Mouse (Mus musculus) testis, postnatal 14 days (tissue): ENCODE results near the gene Alkbh6.

Source experiments
- DNase-seq: peaks from one replicate; pipeline ENCODE4 v3.0.0; 2021; ENCODE audit warnings: low spot score

Gene Alkbh6

GRCm38 (mm10) chr7:30308076-30309005, at the start of gene Alkbh6:
Gene Alkbh6 (plus strand): TSS chr7:30308717.
- DNase-seq = peak; percentile 92

- DNase-seq = no peak
These were observed 43.5 kb upstream of the Alkbh6 start for GRCm38 (mm10) chr7:30265041-30265440.

GRCm38 (mm10) chr7:30265531-30265930, 43.0 kb upstream of the Alkbh6 start:
- no peak for DNase-seq

- DNase-seq = no peak
These were observed 42.6 kb upstream of the Alkbh6 start for GRCm38 (mm10) chr7:30265935-30266334.

- DNase-seq = peak; percentile 54
These were observed 41.7 kb upstream of the Alkbh6 start for GRCm38 (mm10) chr7:30266780-30267179.

- DNase-seq = no peak
These were observed 38.9 kb upstream of the Alkbh6 start for GRCm38 (mm10) chr7:30269641-30270040.

GRCm38 (mm10) chr7:30274383-30274782, 34.1 kb upstream of the Alkbh6 start:
- DNase-seq = peak; percentile 72

GRCm38 (mm10) chr7:30278911-30279310, 29.6 kb upstream of the Alkbh6 start:
- DNase-seq = no peak

- no peak for DNase-seq
These were observed 29.0 kb upstream of the Alkbh6 start for GRCm38 (mm10) chr7:30279536-30279935.

- DNase-seq = peak; percentile 96
These were observed 28.4 kb upstream of the Alkbh6 start, which contains the start of the genes Thap8 and Wdr62 for GRCm38 (mm10) chr7:30279951-30280669. Gene Thap8 (plus strand): TSS chr7:30280094. Gene Wdr62 (minus strand): TSS chr7:30280419.

- peak; percentile 88 for DNase-seq
These were observed 27.8 kb upstream of the Alkbh6 start for GRCm38 (mm10) chr7:30280670-30281138.

- DNase-seq = no peak
These were observed 27.0 kb upstream of the Alkbh6 start for GRCm38 (mm10) chr7:30281522-30281921.

GRCm38 (mm10) chr7:30282740-30283139, 25.8 kb upstream of the Alkbh6 start:
- no peak for DNase-seq

GRCm38 (mm10) chr7:30286701-30287410, 21.7 kb upstream of the Alkbh6 start:
- no peak for DNase-seq

GRCm38 (mm10) chr7:30288046-30288445, 20.5 kb upstream of the Alkbh6 start:
- no peak for DNase-seq

GRCm38 (mm10) chr7:30289071-30289713, 19.3 kb upstream of the Alkbh6 start:
- DNase-seq = no peak

- DNase-seq = no peak
These were observed 18.7 kb upstream of the Alkbh6 start for GRCm38 (mm10) chr7:30289714-30290399.

- peak; percentile 79 for DNase-seq
These were observed 17.0 kb upstream of the Alkbh6 start, which contains the start of gene Clip3 for GRCm38 (mm10) chr7:30291215-30292131. Gene Clip3 (plus strand): TSS chr7:30291728.

GRCm38 (mm10) chr7:30293795-30294194, 14.7 kb upstream of the Alkbh6 start:
- DNase-seq = peak; percentile 40

- DNase-seq = no peak
These were observed 14.2 kb upstream of the Alkbh6 start for GRCm38 (mm10) chr7:30294296-30294695.
